Mouse (Mus musculus): ENCODE measurements around the gene Mrps12. TPM values are rescaled to one million over a fixed set of nuclear protein-coding genes. Genes with fewer than 3 reads are reported as not detected.
"Not testable (repeated sequence)": the region's sequence is repeated elsewhere in the genome, so short reads cannot be mapped to it uniquely, and the experiment has no call there.

The Mrps12 gene
- total and polyA plus RNA-seq, 2 experiments, result 70.3 to 98.0 TPM

- H3K4me3 ChIP-seq (ENCODE audit: insufficient read depth, low read depth, low read length), result no peak overlapping the region
Observed at GRCm38 (mm10) chr7:28715598-28715997, 26.0 kb downstream of the Mrps12 start.

GRCm38 (mm10) chr7:28714667-28715066 is 27.0 kb downstream of the Mrps12 start:
- Histone ChIP-seq H3K36me3 (ENCODE audit: control insufficient read depth, insufficient read depth, low read length) (no peaks in the 10 kb centered on the region), H3K4me1 (ENCODE audit: control insufficient read depth, insufficient read depth, low read length) (no peaks in the 10 kb centered on the region)
- DNase-seq (ENCODE audit: extremely low read depth, low read depth, low spot score), result no peak

More at GRCm38 (mm10) chr7:28715598-28715997, 26.0 kb downstream of the Mrps12 start:
- WGBS, result 99% methylated on average over 2 of the region's 2 CpGs
- no peaks in the 10 kb centered on the region for H3K79me2 ChIP-seq (ENCODE audit: control insufficient read depth, insufficient read depth, low read length)
- H3K27ac ChIP-seq (replicated peaks; ENCODE audit: insufficient read depth, low read depth, low read length), result no peak overlapping the region
- no peak for TF ChIP-seq CTCF (IDR thresholded peaks at IDR 0.05; ENCODE audit: low read depth, low read length)
- TF ChIP-seq POLR2A (IDR thresholded peaks at IDR 0.05; ENCODE audit: extremely low read depth, insufficient read depth, low read length), result no peak
- no peaks in the 10 kb centered on the region for H3K27me3 ChIP-seq (ENCODE audit: control insufficient read depth, insufficient read depth, low read length)
- H3K9ac ChIP-seq (ENCODE audit: low read depth, low read length), result no peak overlapping the region
- DNase-seq (ENCODE audit: extremely low read depth, low read depth, low spot score), result no peak
- no peaks in the 10 kb centered on the region for H3K4me1 ChIP-seq (ENCODE audit: control insufficient read depth, insufficient read depth, low read length)
- no peaks in the 10 kb centered on the region for H3K36me3 ChIP-seq (ENCODE audit: control insufficient read depth, insufficient read depth, low read length)

GRCm38 (mm10) chr7:28710962-28711361 is 30.7 kb downstream of the Mrps12 start:
- Histone ChIP-seq H3K27me3 (ENCODE audit: control insufficient read depth, insufficient read depth, low read length) (no peaks in the 10 kb centered on the region; the same call in 1 of the 2 replicates), H3K4me1 (ENCODE audit: control insufficient read depth, insufficient read depth, low read length) (no peaks in the 10 kb centered on the region), H3K27ac (replicated peaks; ENCODE audit: insufficient read depth, low read depth, low read length) (no peak overlapping the region), H3K9ac (ENCODE audit: low read depth, low read length) (no peak overlapping the region), H3K4me3 (ENCODE audit: insufficient read depth, low read depth, low read length) (no peak overlapping the region), H3K36me3 (ENCODE audit: control insufficient read depth, insufficient read depth, low read length) (no peaks in the 10 kb centered on the region), H3K79me2 (ENCODE audit: control insufficient read depth, insufficient read depth, low read length) (no peaks in the 10 kb centered on the region)
- TF ChIP-seq CTCF (IDR thresholded peaks at IDR 0.05; ENCODE audit: low read depth, low read length) (peak; percentile 32; the same call in 1 of the 2 replicates), POLR2A (IDR thresholded peaks at IDR 0.05; ENCODE audit: extremely low read depth, insufficient read depth, low read length) (no peak)
- DNase-seq (ENCODE audit: extremely low read depth, low read depth, low spot score), result no peak
- 68% methylated on average over 3 of the region's 3 CpGs for WGBS

More at GRCm38 (mm10) chr7:28714667-28715066, 27.0 kb downstream of the Mrps12 start:
- TF ChIP-seq CTCF (IDR thresholded peaks at IDR 0.05; ENCODE audit: low read depth, low read length), result no peak
- TF ChIP-seq POLR2A (IDR thresholded peaks at IDR 0.05; ENCODE audit: extremely low read depth, insufficient read depth, low read length), result no peak
- Histone ChIP-seq H3K27ac (replicated peaks; ENCODE audit: insufficient read depth, low read depth, low read length) (no peak overlapping the region), H3K9ac (ENCODE audit: low read depth, low read length) (no peak overlapping the region), H3K27me3 (ENCODE audit: control insufficient read depth, insufficient read depth, low read length) (no peaks in the 10 kb centered on the region), H3K79me2 (ENCODE audit: control insufficient read depth, insufficient read depth, low read length) (no peaks in the 10 kb centered on the region), H3K4me3 (ENCODE audit: insufficient read depth, low read depth, low read length) (no peak overlapping the region)
- 97% methylated on average over 5 of the region's 5 CpGs for WGBS

GRCm38 (mm10) chr7:28709454-28709853 is 32.2 kb downstream of the Mrps12 start:
- Histone ChIP-seq H3K79me2 (ENCODE audit: control insufficient read depth, insufficient read depth, low read length) (no peaks in the 10 kb centered on the region), H3K36me3 (ENCODE audit: control insufficient read depth, insufficient read depth, low read length) (no peaks in the 10 kb centered on the region), H3K4me3 (ENCODE audit: insufficient read depth, low read depth, low read length) (no peak overlapping the region), H3K27ac (replicated peaks; ENCODE audit: insufficient read depth, low read depth, low read length) (no peak overlapping the region), H3K9ac (ENCODE audit: low read depth, low read length) (no peak overlapping the region), H3K27me3 (ENCODE audit: control insufficient read depth, insufficient read depth, low read length) (no peaks in the 10 kb centered on the region; the same call in 1 of the 2 replicates), H3K4me1 (ENCODE audit: control insufficient read depth, insufficient read depth, low read length) (no peaks in the 10 kb centered on the region)
- DNase-seq (ENCODE audit: extremely low read depth, low read depth, low spot score), result no peak
- no peak for TF ChIP-seq POLR2A (IDR thresholded peaks at IDR 0.05; ENCODE audit: extremely low read depth, insufficient read depth, low read length)
- TF ChIP-seq CTCF (IDR thresholded peaks at IDR 0.05; ENCODE audit: low read depth, low read length), result no peak

GRCm38 (mm10) chr7:28702601-28703143 is 38.9 kb downstream of the Mrps12 start:
- WGBS, result 59% methylated on average over 9 of the region's 9 CpGs
- no peak overlapping the region for H3K9ac ChIP-seq (ENCODE audit: low read depth, low read length)
- TF ChIP-seq CTCF (IDR thresholded peaks at IDR 0.05; ENCODE audit: low read depth, low read length), result no peak
- no peak for TF ChIP-seq POLR2A (IDR thresholded peaks at IDR 0.05; ENCODE audit: extremely low read depth, insufficient read depth, low read length)
- no peak for DNase-seq (ENCODE audit: extremely low read depth, low read depth, low spot score)
- no peaks in the 10 kb centered on the region for H3K27me3 ChIP-seq (ENCODE audit: control insufficient read depth, insufficient read depth, low read length)
- no peaks in the 10 kb centered on the region for H3K4me1 ChIP-seq (ENCODE audit: control insufficient read depth, insufficient read depth, low read length)
- no peak overlapping the region for H3K27ac ChIP-seq (replicated peaks; ENCODE audit: insufficient read depth, low read depth, low read length)
- H3K36me3 ChIP-seq (ENCODE audit: control insufficient read depth, insufficient read depth, low read length), result no peaks in the 10 kb centered on the region
- no peak overlapping the region for H3K4me3 ChIP-seq (ENCODE audit: insufficient read depth, low read depth, low read length)
- H3K79me2 ChIP-seq (ENCODE audit: control insufficient read depth, insufficient read depth, low read length), result no peaks in the 10 kb centered on the region

GRCm38 (mm10) chr7:28701306-28701705 is 40.3 kb downstream of the Mrps12 start:
- not testable (repeated sequence) for H3K27ac ChIP-seq (replicated peaks; ENCODE audit: insufficient read depth, low read depth, low read length); DNase-seq (ENCODE audit: extremely low read depth, low read depth, low spot score); H3K4me3 ChIP-seq (ENCODE audit: insufficient read depth, low read depth, low read length); H3K9ac ChIP-seq (ENCODE audit: low read depth, low read length); H3K79me2 ChIP-seq (ENCODE audit: control insufficient read depth, insufficient read depth, low read length); H3K4me1 ChIP-seq (ENCODE audit: control insufficient read depth, insufficient read depth, low read length); H3K36me3 ChIP-seq (ENCODE audit: control insufficient read depth, insufficient read depth, low read length); H3K27me3 ChIP-seq (ENCODE audit: control insufficient read depth, insufficient read depth, low read length)
- 96% methylated on average over 12 of the region's 12 CpGs for WGBS

Measured in liver, adult 2 months (tissue).